Mouse (Mus musculus) midbrain, embryonic 11.5 days (tissue): ENCODE data around the gene Phb. TPM values are rescaled to one million over a fixed set of nuclear protein-coding genes. Genes with fewer than 3 reads are reported as not detected.

ENCODE experiments used
- ATAC-seq: fragments of 200-750 bp; cut with Nextera tagmentation; 2 replicates; pipeline ENCODE4 v1.8.0; 2017; ENCODE audit warnings: moderate TSS enrichment, moderate library complexity; ENCODE audit not compliant: low FRiP score
- DNase-seq: peaks from one replicate; pipeline ENCODE4 v3.0.0; 2015; ENCODE audit warnings: low spot score; ENCODE audit errors: missing footprints
- H3K27ac ChIP-seq: fragments of 300-500 bp; sonication (generic); 2 replicates; pipeline ENCODE4 v1.5.1; 2014; ENCODE audit warnings: low read depth, low read length
- H3K27me3 ChIP-seq: fragments of 300-500 bp; sonication (generic); 2 replicates; pipeline ENCODE4 v1.6.1; 2014; ENCODE audit warnings: mild to moderate bottlenecking, low read length, moderate library complexity, mixed read lengths; ENCODE audit not compliant: control insufficient read depth, insufficient read depth
- H3K36me3 ChIP-seq: fragments of 300-500 bp; sonication (generic); 2 replicates; pipeline ENCODE4 v1.6.1; 2014; ENCODE audit warnings: mild to moderate bottlenecking, low read length, moderate library complexity, mixed read lengths; ENCODE audit not compliant: control insufficient read depth, insufficient read depth
- H3K4me1 ChIP-seq: fragments of 300-500 bp; sonication (generic); 2 replicates; pipeline ENCODE4 v1.6.1; 2014; ENCODE audit warnings: low read length; ENCODE audit not compliant: control insufficient read depth, insufficient read depth
- H3K4me2 ChIP-seq: fragments of 300-500 bp; sonication (generic); 2 replicates; pipeline ENCODE4 v1.6.1; 2014; ENCODE audit warnings: mild to moderate bottlenecking, moderate library complexity
- H3K4me3 ChIP-seq: fragments of 300-500 bp; sonication (generic); 2 replicates; pipeline ENCODE4 v1.5.1; 2014; ENCODE audit warnings: low read depth, low read length
- H3K9ac ChIP-seq: fragments of 300-500 bp; sonication (generic); 2 replicates; pipeline ENCODE4 v1.6.1; 2014; ENCODE audit warnings: low read length
- H3K9me3 ChIP-seq: fragments of 300-500 bp; sonication (generic); 2 replicates; pipeline ENCODE4 v1.6.1; 2016; ENCODE audit warnings: low read length; ENCODE audit not compliant: control insufficient read depth
- WGBS: fragments of 180-500 bp; shearing (Covaris S2); extraction: QIAGEN DNeasy Blood & Tissue Kit; methylation state at CpG from one replicate; pipeline ENCODE4 v1.1.7; 2014; 5-methylcytosine and 5-hydroxymethylcytosine counted together
- polyA plus RNA-seq: library from polyadenylated mRNA; unstranded; fragments of >200 nt; fragmentation: Nextera tagmentation; extraction: Ambion mirVana; gene quantifications from 2 replicates; pipeline ENCODE4 v1.2.1, GENCODE M21; 2014

The Phb gene
- polyA plus RNA-seq, 1 experiment from 2014 or later: 195 TPM

DNA sequence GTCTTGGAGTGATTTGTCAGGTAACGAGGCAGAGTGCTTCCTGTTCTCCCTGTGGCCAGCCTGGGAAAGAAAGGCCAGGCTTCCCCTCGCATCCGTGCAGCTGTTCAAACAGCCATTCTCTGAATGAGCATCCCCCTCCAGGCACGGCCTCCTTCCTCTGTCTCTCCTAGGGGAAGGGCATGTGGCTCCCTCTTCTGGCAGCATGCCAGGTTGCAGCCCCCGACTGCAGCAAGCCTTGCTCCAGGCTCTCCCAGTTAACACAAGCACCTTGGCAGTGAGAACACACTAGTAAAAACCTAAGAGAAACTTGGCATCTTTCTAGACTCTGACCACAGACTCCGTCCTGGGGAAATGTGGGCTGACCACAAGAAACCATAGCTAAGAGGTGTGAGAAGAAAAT lies 9.6 kb downstream of the Phb start:
- no peaks in the 10 kb centered on the region for H3K9me3 ChIP-seq
- no peaks in the 10 kb centered on the region for H3K4me1 ChIP-seq
- no peak overlapping the region for H3K4me3 ChIP-seq
- no peak overlapping the region for H3K4me2 ChIP-seq
- ATAC-seq (peak; percentile 75; the same call in 1 of the 2 replicates), DNase-seq (peak; percentile 98)
- H3K27me3 ChIP-seq: no peaks in the 10 kb centered on the region
- H3K36me3 ChIP-seq: peaks cover 9% of the 10 kb centered on the region; the same call in 1 of the 2 replicates
- WGBS: 22% methylated on average over 6 of the region's 6 CpGs
- H3K9ac ChIP-seq: peak overlapping the region; percentile 33; the same call in 1 of the 2 replicates
- peak overlapping the region; percentile 44; the same call in 1 of the 2 replicates for H3K27ac ChIP-seq

GRCm38 (mm10) chr11:95677925-95678701 lies 11.4 kb downstream of the Phb start:
- no peak overlapping the region for H3K27ac ChIP-seq
- no peak overlapping the region for H3K4me2 ChIP-seq
- H3K4me1 ChIP-seq: no peaks in the 10 kb centered on the region
- WGBS: 89% methylated on average over 14 of the region's 14 CpGs
- ATAC-seq (no peak), DNase-seq (no peak)
- H3K36me3 ChIP-seq: peaks cover 7% of the 10 kb centered on the region
- no peak overlapping the region for H3K9ac ChIP-seq
- no peak overlapping the region for H3K4me3 ChIP-seq
- H3K27me3 ChIP-seq: no peaks in the 10 kb centered on the region
- H3K9me3 ChIP-seq: no peaks in the 10 kb centered on the region

DNA sequence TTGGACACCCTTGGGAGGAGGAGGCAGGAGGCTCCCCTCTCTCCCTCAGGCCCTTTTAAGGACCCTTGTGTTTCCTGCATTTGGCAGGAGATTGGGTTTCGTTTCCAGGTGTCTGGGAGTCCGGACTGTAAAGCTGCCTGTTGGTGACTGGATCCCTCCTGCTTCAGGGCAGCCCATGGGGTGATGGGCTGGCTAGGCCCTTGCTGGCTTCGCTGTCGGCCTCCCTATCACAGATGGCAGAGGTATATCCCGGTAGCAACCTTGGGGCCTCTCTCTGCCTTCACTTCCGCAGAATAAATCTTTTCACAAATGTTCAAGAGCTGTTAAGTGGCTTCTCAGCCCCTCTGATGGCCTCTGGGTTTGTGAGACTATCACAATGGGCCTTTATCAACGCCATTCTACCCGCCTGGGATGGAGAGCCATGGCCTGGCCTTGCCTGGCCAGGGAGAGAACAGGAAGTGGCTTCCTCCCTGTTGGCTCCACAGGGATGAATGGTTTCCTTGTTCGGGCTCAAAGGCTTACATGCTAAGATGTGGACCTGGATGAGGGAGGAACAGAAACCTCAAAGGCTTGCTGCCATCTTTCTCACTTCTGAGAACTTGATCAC lies 15.3 kb downstream of the Phb start:
- WGBS: 84% methylated on average over 9 of the region's 9 CpGs
- H3K4me2 ChIP-seq: no peak overlapping the region
- peaks cover 7% of the 10 kb centered on the region for H3K36me3 ChIP-seq
- ATAC-seq: no peak
- no peaks in the 10 kb centered on the region for H3K27me3 ChIP-seq
- no peak overlapping the region for H3K4me3 ChIP-seq
- DNase-seq: no peak
- H3K9me3 ChIP-seq: no peaks in the 10 kb centered on the region
- H3K27ac ChIP-seq: no peak overlapping the region
- H3K4me1 ChIP-seq: no peaks in the 10 kb centered on the region
- H3K9ac ChIP-seq: no peak overlapping the region

DNA sequence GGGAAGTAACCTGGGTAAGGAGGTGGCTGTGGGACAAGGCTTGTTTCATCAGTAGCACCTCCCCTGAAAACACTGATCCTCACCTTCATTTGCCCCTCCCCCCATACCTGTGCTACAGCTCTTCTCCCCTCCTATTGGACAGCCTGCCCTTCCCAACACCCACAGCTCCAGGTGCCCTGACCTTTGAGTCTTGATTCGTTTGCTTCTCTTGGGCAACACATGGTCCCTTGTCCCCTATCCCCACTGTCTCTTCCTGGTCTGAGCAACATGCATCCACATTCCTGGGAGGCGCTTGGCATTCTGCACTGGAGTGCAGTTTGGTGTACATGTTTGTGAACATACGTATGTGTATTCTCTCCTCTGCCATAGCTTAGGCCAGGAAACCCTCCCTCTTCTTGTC lies 16.2 kb downstream of the Phb start:
- H3K27me3 ChIP-seq: no peaks in the 10 kb centered on the region
- no peaks in the 10 kb centered on the region for H3K4me1 ChIP-seq
- ATAC-seq: no peak
- no peak overlapping the region for H3K27ac ChIP-seq
- no peak overlapping the region for H3K9ac ChIP-seq
- no peak overlapping the region for H3K4me3 ChIP-seq
- H3K36me3 ChIP-seq: peaks cover 2% of the 10 kb centered on the region
- H3K4me2 ChIP-seq: no peak overlapping the region
- WGBS: 93% methylated on average over 3 of the region's 3 CpGs
- no peaks in the 10 kb centered on the region for H3K9me3 ChIP-seq
- no peak for DNase-seq

- no peak overlapping the region for H3K4me2 ChIP-seq
- no peaks in the 10 kb centered on the region for H3K27me3 ChIP-seq
- no peak overlapping the region for H3K9ac ChIP-seq
- no peak overlapping the region for H3K4me3 ChIP-seq
- DNase-seq: peak; percentile 97
- no peaks in the 10 kb centered on the region; the same call in 1 of the 2 replicates for H3K36me3 ChIP-seq
- no peak overlapping the region for H3K27ac ChIP-seq
- ATAC-seq: no peak
- no peaks in the 10 kb centered on the region for H3K4me1 ChIP-seq
- 4% methylated on average over 4 of the region's 4 CpGs for WGBS
- H3K9me3 ChIP-seq: no peaks in the 10 kb centered on the region
Observed at GRCm38 (mm10) chr11:95686031-95686430, 19.3 kb downstream of the Phb start.

- 44% methylated on average over 11 of the region's 11 CpGs for WGBS
- H3K27ac ChIP-seq: no peak overlapping the region
- no peak for DNase-seq
- H3K36me3 ChIP-seq: no peaks in the 10 kb centered on the region
- no peak overlapping the region for H3K4me3 ChIP-seq
- H3K27me3 ChIP-seq: no peaks in the 10 kb centered on the region
- H3K9ac ChIP-seq: no peak overlapping the region
- no peak overlapping the region for H3K4me2 ChIP-seq
- no peaks in the 10 kb centered on the region for H3K9me3 ChIP-seq
- no peaks in the 10 kb centered on the region for H3K4me1 ChIP-seq
- no peak for ATAC-seq
Observed at GRCm38 (mm10) chr11:95687084-95687656, 20.4 kb downstream of the Phb start.

DNA sequence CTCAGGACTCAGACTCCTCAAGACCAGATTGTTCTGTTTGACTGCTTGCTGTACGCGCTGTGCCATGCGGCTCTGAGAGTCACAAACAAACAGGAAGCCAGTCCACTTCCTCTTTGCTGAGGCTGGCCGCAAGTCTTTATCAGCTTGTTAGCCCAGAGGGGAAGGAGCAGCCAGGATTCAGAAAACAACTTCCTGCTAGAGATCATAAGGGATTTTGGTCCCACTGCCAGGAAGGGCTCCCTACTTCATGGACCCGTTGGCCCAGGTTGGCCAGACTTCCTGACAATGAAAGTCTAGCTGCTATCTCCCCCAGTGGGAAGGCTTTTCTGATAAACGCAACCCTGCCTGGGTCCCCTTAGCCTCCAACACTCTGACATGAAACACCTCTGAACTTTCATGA lies 21.8 kb downstream of the Phb start:
- Histone ChIP-seq H3K27me3 (no peaks in the 10 kb centered on the region), H3K4me2 (no peak overlapping the region), H3K36me3 (no peaks in the 10 kb centered on the region), H3K4me1 (no peaks in the 10 kb centered on the region), H3K27ac (no peak overlapping the region), H3K9ac (0 out of 2 replicates have a peak overlapping the region, but pooled peaks have one; percentile 5), H3K4me3 (no peak overlapping the region), H3K9me3 (no peaks in the 10 kb centered on the region)
- ATAC-seq (no peak), DNase-seq (no peak)
- 84% methylated on average over 6 of the region's 6 CpGs for WGBS

- DNase-seq: no peak
- Histone ChIP-seq H3K9me3 (no peaks in the 10 kb centered on the region), H3K27me3 (no peaks in the 10 kb centered on the region), H3K4me2 (no peak overlapping the region), H3K4me1 (no peaks in the 10 kb centered on the region), H3K27ac (no peak overlapping the region), H3K9ac (no peak overlapping the region), H3K4me3 (no peak overlapping the region), H3K36me3 (no peaks in the 10 kb centered on the region)
- ATAC-seq: no peak
- WGBS: 84% methylated on average over 7 of the region's 7 CpGs
Observed at GRCm38 (mm10) chr11:95688981-95689380, 22.2 kb downstream of the Phb start.

DNA sequence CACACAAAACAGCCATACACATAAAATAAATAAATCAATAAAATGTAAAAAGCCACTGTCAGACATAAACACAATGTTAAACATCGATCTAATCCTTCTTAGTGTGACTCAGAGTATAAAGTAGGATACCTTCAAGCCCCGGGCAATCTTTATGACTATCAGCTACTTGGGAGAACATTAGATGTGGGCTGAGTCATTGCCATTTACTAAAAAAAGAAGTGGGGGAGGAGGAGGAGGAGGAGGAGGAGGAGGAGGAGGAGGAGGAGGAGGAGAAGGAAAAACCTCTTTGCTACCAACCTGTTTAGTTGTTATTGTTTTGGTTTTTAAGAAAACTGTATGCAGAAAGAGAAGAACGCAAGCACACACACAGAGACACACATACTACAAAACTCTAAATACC lies 22.8 kb downstream of the Phb start:
- 85% methylated on average over 3 of the region's 3 CpGs for WGBS
- no peak overlapping the region for H3K27ac ChIP-seq
- H3K9ac ChIP-seq: no peak overlapping the region
- H3K9me3 ChIP-seq: no peaks in the 10 kb centered on the region
- ATAC-seq: no peak
- H3K4me1 ChIP-seq: no peaks in the 10 kb centered on the region
- H3K36me3 ChIP-seq: no peaks in the 10 kb centered on the region
- no peak overlapping the region for H3K4me3 ChIP-seq
- no peak overlapping the region for H3K4me2 ChIP-seq
- H3K27me3 ChIP-seq: no peaks in the 10 kb centered on the region
- DNase-seq: no peak
